Mouse (Mus musculus) olfactory bulb, adult 2 months (tissue): ENCODE data around the gene Mrgpra1. TPM values are rescaled to one million over a fixed set of nuclear protein-coding genes. Genes with fewer than 3 reads are reported as not detected.
"Not testable (repeated sequence)": the region's sequence is repeated elsewhere in the genome, so short reads cannot be mapped to it uniquely, and the experiment has no call there.

ENCODE experiments used
- H3K27ac ChIP-seq: fragments of 200-500 bp; 2 replicates; pipeline ENCODE4 v1.5.1; 2012; ENCODE audit warnings: low read depth, low read length; ENCODE audit not compliant: insufficient read depth
- H3K4me1 ChIP-seq: fragments of 200-500 bp; 2 replicates; pipeline ENCODE4 v1.6.1; 2012; ENCODE audit warnings: low read length; ENCODE audit not compliant: control insufficient read depth, insufficient read depth
- H3K4me3 ChIP-seq: fragments of 200-500 bp; 2 replicates; pipeline ENCODE4 v1.5.1; 2012; ENCODE audit warnings: mild to moderate bottlenecking, low read depth, low read length, moderate library complexity; ENCODE audit not compliant: insufficient read depth
- CTCF ChIP-seq: fragments of 200-500 bp; IDR thresholded peaks from 2 replicates; pipeline ENCODE4 v1.5.1; 2012; ENCODE audit warnings: low read depth, mild to moderate bottlenecking, low read length, moderate library complexity; ENCODE audit not compliant: insufficient read depth
- POLR2A ChIP-seq: fragments of 200-500 bp; IDR thresholded peaks from 2 replicates; pipeline ENCODE4 v1.6.1; 2012; ENCODE audit warnings: mild to moderate bottlenecking, low read depth, low read length, moderate library complexity; ENCODE audit not compliant: insufficient read depth
- WGBS: fragments of 180-500 bp; shearing (Covaris S2); methylation state at CpG from one replicate; pipeline ENCODE4 v1.1.7; 2018; 5-methylcytosine and 5-hydroxymethylcytosine counted together
- polyA plus RNA-seq: library from polyadenylated mRNA; stranded (reverse); fragments of >200 nt; gene quantifications from 2 replicates; pipeline ENCODE4 v1.2.4, GENCODE M21; 2012; ENCODE audit warnings: low replicate concordance; ENCODE audit not compliant: missing spikeins, insufficient read depth, insufficient read length

Gene Mrgpra1
- not detected in 2 replicates for polyA plus RNA-seq

DNA sequence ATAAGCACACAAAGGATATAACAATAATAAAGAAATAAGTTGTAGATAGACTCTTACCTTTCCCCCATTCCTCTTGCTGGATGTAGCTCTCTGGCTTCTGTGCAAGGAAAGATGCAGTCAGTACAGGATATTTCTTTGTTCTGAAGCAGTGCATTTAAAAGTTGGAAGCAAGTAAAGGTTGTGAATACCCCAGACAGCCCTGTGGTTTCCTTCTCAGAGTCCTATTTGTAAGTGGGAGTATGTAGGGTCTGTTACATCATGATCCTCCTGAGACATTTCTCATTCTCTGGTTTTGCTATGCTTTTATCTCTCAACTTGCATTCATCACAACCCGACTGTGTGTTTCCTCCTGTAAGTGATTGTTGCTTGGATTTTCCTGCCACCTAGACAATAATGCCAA is at the start of gene Mrgpra1:
Gene Mrgpra1 (minus strand): TSS at position 101 of the 400 bp plus-strand sequence.
- H3K4me3 ChIP-seq, result no peak within 1 kb of the TSS
- H3K4me1 ChIP-seq, result no peaks in the 10 kb centered on the region
- no peak within 1 kb of the TSS for H3K27ac ChIP-seq
- TF ChIP-seq POLR2A (no peak), CTCF (no peak)
- 80% methylated on average over 1 of the region's 1 CpGs for WGBS

DNA sequence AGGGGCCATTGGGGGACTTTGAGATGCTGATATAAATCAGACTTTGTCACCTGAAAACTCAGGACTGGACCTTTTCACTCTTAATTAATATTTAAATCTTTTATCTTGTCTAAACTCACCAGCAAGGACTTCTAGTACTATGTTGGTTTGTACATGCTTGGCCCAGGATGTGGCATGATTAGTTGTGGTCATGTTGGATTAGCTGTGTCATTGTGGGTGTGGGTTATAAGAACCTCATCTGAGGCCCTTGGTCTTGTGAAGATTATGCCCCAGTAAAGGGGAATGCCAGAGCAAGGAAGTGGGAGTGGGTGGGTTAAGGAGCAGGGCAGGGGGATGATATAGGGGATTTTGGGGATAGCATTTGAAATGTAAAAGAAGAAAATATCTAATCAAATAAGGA is 47.1 kb upstream of the Mrgpra1 start:
- Histone ChIP-seq H3K4me1 (no peaks in the 10 kb centered on the region), H3K4me3 (no peak overlapping the region), H3K27ac (no peak overlapping the region)
- no peak for TF ChIP-seq POLR2A
- TF ChIP-seq CTCF, result no peak

DNA sequence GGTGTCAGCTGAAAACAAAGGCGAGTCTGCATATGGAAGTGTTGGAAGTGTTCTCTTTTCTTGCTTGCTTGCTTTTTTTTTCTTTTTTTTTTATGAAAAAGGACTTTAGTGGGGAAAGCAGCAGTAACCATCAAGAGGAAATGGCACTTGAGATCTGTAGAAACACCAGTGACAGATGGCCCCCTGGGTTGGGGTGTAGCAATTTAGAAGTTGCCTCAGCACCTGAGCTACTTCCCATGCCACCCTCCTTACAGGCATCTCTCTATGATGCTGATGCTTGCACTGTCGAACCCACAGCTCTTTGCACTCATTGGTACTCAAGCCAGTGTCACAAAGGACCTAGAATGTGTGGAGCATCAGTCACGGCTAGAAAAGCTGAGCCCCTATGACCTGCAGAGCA is 5.6 kb downstream of the Mrgpra1 start:
- no peak overlapping the region for H3K27ac ChIP-seq
- H3K4me1 ChIP-seq, result no peaks in the 10 kb centered on the region
- no peak overlapping the region for H3K4me3 ChIP-seq
- WGBS, result 65% methylated on average over 3 of the region's 3 CpGs
- no peak for TF ChIP-seq POLR2A
- TF ChIP-seq CTCF, result no peak

DNA sequence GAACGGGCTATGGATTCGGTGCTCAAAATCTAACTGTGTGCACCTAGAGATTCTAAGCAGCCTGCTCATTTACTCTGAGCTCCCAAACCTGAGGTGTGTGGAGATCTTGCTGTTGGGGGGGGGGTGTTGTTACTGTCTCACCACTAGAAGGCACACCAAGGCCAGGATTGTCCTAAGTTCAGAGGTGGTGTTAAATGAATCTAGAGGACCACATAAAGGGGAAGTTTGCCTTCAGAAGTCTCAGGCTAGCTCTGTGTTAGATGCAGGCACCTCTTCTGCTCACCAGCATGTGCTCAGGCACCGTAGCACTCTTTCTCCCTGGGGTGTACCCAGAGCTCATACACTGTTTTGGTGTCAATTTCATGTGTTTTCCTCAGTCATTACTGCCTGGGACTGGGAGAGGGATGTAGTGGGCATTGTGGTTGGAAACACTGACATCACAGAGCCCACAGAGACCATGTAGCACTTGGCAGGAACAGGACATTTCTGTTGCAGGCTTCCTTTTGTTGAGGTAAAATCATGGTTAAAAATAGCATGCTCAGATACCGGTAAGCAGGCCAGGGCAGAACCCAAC is 8.0 kb downstream of the Mrgpra1 start:
- WGBS, result 86% methylated on average over 4 of the region's 4 CpGs
- Histone ChIP-seq H3K27ac (no peak overlapping the region), H3K4me3 (no peak overlapping the region), H3K4me1 (no peaks in the 10 kb centered on the region)
- TF ChIP-seq POLR2A (no peak), CTCF (no peak)

DNA sequence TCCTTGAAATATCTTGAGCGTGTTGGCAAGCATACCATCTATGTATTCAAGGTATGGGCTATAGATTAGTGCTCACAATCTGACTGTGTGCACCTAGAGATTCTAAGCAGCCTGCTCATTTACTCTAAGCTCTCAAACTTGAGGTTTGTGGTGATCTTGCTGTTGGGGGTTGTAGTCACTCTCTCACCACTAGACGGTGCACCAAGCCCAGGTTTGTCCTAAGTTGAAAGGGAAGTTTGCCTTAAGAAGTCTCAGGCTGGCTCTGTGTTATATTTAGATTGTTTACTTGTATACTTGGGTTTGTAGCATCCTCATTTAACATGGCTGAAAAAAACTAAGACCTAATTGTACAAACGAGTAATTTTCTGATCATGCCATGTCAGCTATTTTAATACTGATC is 12.2 kb downstream of the Mrgpra1 start:
- not testable (repeated sequence) for H3K4me3 ChIP-seq, H3K4me1 ChIP-seq, H3K27ac ChIP-seq
- 76% methylated on average over 3 of the region's 3 CpGs for WGBS

DNA sequence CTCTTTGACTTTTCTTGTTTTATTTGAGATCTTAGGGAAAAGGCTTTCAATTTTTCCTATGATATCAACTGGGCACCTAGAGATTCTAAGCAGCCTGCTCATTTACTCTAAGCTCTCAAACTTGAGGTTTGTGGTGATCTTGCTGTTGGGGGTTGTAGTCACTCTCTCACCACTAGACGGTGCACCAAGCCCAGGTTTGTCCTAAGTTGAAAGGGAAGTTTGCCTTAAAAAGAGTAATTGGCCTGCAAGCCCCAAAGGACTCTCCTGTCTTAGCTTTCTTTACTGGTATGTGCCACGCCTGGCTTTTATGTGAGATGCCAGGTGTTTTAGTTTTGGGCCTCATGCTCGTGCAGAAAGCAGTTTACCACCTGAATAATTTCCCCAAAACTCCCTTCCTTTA is 12.7 kb downstream of the Mrgpra1 start:
- not testable (repeated sequence) for H3K4me3 ChIP-seq, H3K4me1 ChIP-seq, H3K27ac ChIP-seq
- WGBS, result 69% methylated on average over 3 of the region's 3 CpGs

DNA sequence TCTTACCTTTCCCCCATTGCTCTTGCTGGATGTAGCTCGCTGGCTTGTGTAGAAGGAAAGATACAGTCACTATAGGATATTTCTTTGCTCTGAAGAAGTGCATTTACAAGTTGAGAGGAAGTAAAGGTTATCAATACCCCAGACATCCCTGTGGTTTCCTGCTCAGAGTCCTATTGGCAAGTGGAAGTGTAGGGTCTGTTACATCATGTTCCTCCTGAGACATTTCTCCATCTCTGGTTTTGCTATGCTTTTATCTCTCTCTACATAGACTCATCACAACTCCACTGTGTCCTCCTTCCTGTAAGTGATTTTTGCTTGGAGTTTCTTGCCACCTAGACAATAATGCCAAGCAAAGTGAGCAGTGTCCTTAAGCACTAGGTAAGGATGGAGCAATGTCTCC is 35.7 kb downstream of the Mrgpra1 start:
- WGBS, result 64% methylated on average over 1 of the region's 1 CpGs
- Histone ChIP-seq H3K4me1 (no peaks in the 10 kb centered on the region), H3K27ac (no peak overlapping the region), H3K4me3 (no peak overlapping the region)
- TF ChIP-seq POLR2A (no peak), CTCF (no peak)

DNA sequence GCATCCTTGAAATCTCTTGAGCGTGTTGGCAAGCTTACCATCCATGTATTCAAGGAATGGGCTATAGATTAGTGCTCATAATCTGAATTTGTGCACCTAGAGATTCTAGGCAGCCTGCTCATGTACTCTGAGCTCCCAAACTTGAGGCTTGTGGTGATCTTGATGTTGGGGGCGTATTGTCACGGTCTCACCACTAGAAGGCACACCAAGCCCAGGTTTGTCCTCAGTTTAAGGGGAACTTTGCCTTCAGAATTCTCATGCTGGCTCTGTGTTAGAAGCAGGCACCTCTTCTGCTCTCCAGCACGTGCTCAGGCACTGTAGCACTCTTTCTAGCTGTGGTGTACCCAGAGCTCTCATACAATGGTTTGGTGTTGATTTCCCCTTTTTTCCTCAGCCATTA is 41.8 kb downstream of the Mrgpra1 start:
- H3K4me1 ChIP-seq, result no peaks in the 10 kb centered on the region
- no peak overlapping the region for H3K27ac ChIP-seq
- no peak overlapping the region for H3K4me3 ChIP-seq
- no peak for TF ChIP-seq POLR2A
- TF ChIP-seq CTCF, result no peak
- WGBS, result 27% methylated on average over 4 of the region's 4 CpGs

DNA sequence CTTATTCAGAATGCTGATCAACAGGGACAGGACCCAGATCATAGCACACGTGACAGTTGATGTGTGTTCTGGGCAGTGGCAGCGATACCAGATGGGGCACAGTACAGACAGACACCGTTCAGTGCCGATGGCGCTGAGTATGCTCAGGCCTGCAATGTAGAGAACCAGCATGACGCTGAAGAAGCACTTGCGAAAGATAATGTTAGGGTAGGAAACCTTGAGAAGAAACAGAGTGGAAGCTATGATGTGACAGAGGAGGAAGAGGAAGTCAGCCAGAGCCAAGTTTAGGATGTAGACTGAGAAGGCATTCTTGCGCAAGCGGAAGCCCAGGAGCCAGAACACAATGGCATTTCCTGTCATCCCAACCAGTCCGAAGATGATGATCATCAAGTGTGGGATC is 44.2 kb downstream of the Mrgpra1 start:
- Histone ChIP-seq H3K4me1 (no peaks in the 10 kb centered on the region), H3K27ac (no peak overlapping the region), H3K4me3 (no peak overlapping the region)
- TF ChIP-seq CTCF, result no peak
- TF ChIP-seq POLR2A, result no peak
- 93% methylated on average over 10 of the region's 10 CpGs for WGBS

DNA sequence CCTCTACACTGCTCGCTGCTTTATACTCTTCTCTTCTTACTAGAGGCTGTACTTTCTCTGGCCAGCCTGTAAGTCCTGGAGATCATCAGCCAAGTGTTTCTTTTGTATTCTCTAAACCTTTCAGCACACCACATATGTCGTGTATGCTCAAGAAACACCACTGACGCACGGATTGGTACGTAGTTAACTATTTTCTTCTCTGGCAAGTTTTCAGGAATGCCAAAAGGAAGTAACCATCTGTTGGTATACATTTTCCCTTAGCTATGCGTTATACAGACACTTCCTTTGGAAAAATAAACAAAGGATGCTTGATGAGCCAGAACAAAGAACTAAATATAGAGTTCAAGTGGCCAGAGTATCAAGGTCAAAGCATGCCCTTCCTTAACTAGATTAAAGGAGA is 49.4 kb downstream of the Mrgpra1 start:
- 82% methylated on average over 5 of the region's 6 CpGs for WGBS
- H3K4me1 ChIP-seq, H3K4me3 ChIP-seq, H3K27ac ChIP-seq: not testable (repeated sequence)

DNA sequence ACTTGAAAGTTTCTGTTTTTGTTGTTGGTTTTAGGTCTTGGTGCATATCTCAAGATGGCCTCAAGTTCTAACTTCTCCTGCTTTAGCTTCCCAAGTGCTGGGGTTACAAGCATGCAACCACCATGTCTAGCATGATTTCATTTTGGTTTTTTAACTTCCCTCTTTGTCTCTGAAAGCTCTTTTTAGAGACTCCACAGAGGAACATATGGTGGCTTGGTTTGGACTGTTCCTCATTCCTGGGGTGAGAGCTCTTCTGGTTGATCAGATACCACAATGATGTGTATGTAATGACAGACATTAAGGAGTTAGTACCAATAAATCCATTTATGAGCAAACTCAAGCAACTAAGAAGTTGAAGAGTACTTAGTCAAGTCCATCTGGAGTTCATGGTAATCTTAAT is 54.4 kb downstream of the Mrgpra1 start:
- H3K27ac ChIP-seq, H3K4me3 ChIP-seq, H3K4me1 ChIP-seq: not testable (repeated sequence)
